Mouse (Mus musculus): ENCODE measurements at regions not wholly inside any gene's neighbourhood (a gene's known extent, or its start where the extent isn't known, plus 50 kb on each side); places are given as distances from the start of the nearest gene placed in this dataset.

GRCm38 (mm10) chr10:17075147-17075546, 647.9 kb upstream of the Cited2 start:
- Histone ChIP-seq H3K4me1 (ENCODE audit: control insufficient read depth, insufficient read depth, low read length) (peaks cover 6% of the 10 kb centered on the region), H3K27ac (ENCODE audit: insufficient read depth, low read length) (peak overlapping the region; percentile 83; the same call in 1 of the 2 replicates), H3K4me3 (ENCODE audit: insufficient read depth, low read length) (no peak overlapping the region)
- no peak for TF ChIP-seq CTCF (IDR thresholded peaks at IDR 0.05; ENCODE audit: borderline replicate concordance, insufficient read depth, low read length)
- TF ChIP-seq POLR2A (IDR thresholded peaks at IDR 0.05; ENCODE audit: low read depth, low read length) = no peak

GRCm38 (mm10) chr10:17075576-17075975, 647.4 kb upstream of the Cited2 start:
- H3K4me1 ChIP-seq (ENCODE audit: control insufficient read depth, insufficient read depth, low read length) = peaks cover 6% of the 10 kb centered on the region
- H3K27ac ChIP-seq (ENCODE audit: insufficient read depth, low read length) = peak overlapping the region; percentile 80
- no peak overlapping the region for H3K4me3 ChIP-seq (ENCODE audit: insufficient read depth, low read length)
- no peak for TF ChIP-seq CTCF (IDR thresholded peaks at IDR 0.05; ENCODE audit: borderline replicate concordance, insufficient read depth, low read length)
- TF ChIP-seq POLR2A (IDR thresholded peaks at IDR 0.05; ENCODE audit: low read depth, low read length) = no peak

GRCm38 (mm10) chr10:17076186-17076585, 646.8 kb upstream of the Cited2 start:
- TF ChIP-seq CTCF (IDR thresholded peaks at IDR 0.05; ENCODE audit: borderline replicate concordance, insufficient read depth, low read length) (no peak), POLR2A (IDR thresholded peaks at IDR 0.05; ENCODE audit: low read depth, low read length) (no peak)
- no peak overlapping the region; the same call in 1 of the 2 replicates for H3K27ac ChIP-seq (ENCODE audit: insufficient read depth, low read length)
- H3K4me1 ChIP-seq (ENCODE audit: control insufficient read depth, insufficient read depth, low read length) = peaks cover 6% of the 10 kb centered on the region
- H3K4me3 ChIP-seq (ENCODE audit: insufficient read depth, low read length) = no peak overlapping the region

- Histone ChIP-seq H3K4me1 (ENCODE audit: control insufficient read depth, insufficient read depth, low read length) (peaks cover 6% of the 10 kb centered on the region), H3K4me3 (ENCODE audit: insufficient read depth, low read length) (no peak overlapping the region), H3K27ac (ENCODE audit: insufficient read depth, low read length) (no peak overlapping the region)
- no peak for TF ChIP-seq POLR2A (IDR thresholded peaks at IDR 0.05; ENCODE audit: low read depth, low read length)
- TF ChIP-seq CTCF (IDR thresholded peaks at IDR 0.05; ENCODE audit: borderline replicate concordance, insufficient read depth, low read length) = no peak
Measured at GRCm38 (mm10) chr10:17077580-17077979, 645.4 kb upstream of the Cited2 start.

GRCm38 (mm10) chr10:17080818-17081217, 642.2 kb upstream of the Cited2 start:
- no peak overlapping the region for H3K27ac ChIP-seq (ENCODE audit: insufficient read depth, low read length)
- TF ChIP-seq CTCF (IDR thresholded peaks at IDR 0.05; ENCODE audit: borderline replicate concordance, insufficient read depth, low read length) (no peak), POLR2A (IDR thresholded peaks at IDR 0.05; ENCODE audit: low read depth, low read length) (no peak)
- H3K4me3 ChIP-seq (ENCODE audit: insufficient read depth, low read length) = no peak overlapping the region
- H3K4me1 ChIP-seq (ENCODE audit: control insufficient read depth, insufficient read depth, low read length) = peaks cover 7% of the 10 kb centered on the region

- Histone ChIP-seq H3K4me1 (ENCODE audit: control insufficient read depth, insufficient read depth, low read length) (peaks cover 5% of the 10 kb centered on the region), H3K4me3 (ENCODE audit: insufficient read depth, low read length) (no peak overlapping the region), H3K27ac (ENCODE audit: insufficient read depth, low read length) (peak overlapping the region; percentile 8; the same call in 1 of the 2 replicates)
- TF ChIP-seq POLR2A (IDR thresholded peaks at IDR 0.05; ENCODE audit: low read depth, low read length) (no peak), CTCF (IDR thresholded peaks at IDR 0.05; ENCODE audit: borderline replicate concordance, insufficient read depth, low read length) (no peak)
Measured at GRCm38 (mm10) chr10:17082926-17083325, 640.1 kb upstream of the Cited2 start.

- Histone ChIP-seq H3K4me1 (ENCODE audit: control insufficient read depth, insufficient read depth, low read length) (peaks cover 3% of the 10 kb centered on the region; the same call in 1 of the 2 replicates), H3K4me3 (ENCODE audit: insufficient read depth, low read length) (no peak overlapping the region), H3K27ac (ENCODE audit: insufficient read depth, low read length) (no peak overlapping the region)
- no peak for TF ChIP-seq CTCF (IDR thresholded peaks at IDR 0.05; ENCODE audit: borderline replicate concordance, insufficient read depth, low read length)
- no peak for TF ChIP-seq POLR2A (IDR thresholded peaks at IDR 0.05; ENCODE audit: low read depth, low read length)
Measured at GRCm38 (mm10) chr10:17102065-17102464, 621.0 kb upstream of the Cited2 start.

GRCm38 (mm10) chr10:17103416-17103815, 619.6 kb upstream of the Cited2 start:
- TF ChIP-seq POLR2A (IDR thresholded peaks at IDR 0.05; ENCODE audit: low read depth, low read length) (no peak), CTCF (IDR thresholded peaks at IDR 0.05; ENCODE audit: borderline replicate concordance, insufficient read depth, low read length) (no peak)
- H3K4me3 ChIP-seq (ENCODE audit: insufficient read depth, low read length) = no peak overlapping the region
- peaks cover 3% of the 10 kb centered on the region; the same call in 1 of the 2 replicates for H3K4me1 ChIP-seq (ENCODE audit: control insufficient read depth, insufficient read depth, low read length)
- H3K27ac ChIP-seq (ENCODE audit: insufficient read depth, low read length) = no peak overlapping the region

- TF ChIP-seq CTCF (IDR thresholded peaks at IDR 0.05; ENCODE audit: borderline replicate concordance, insufficient read depth, low read length) (no peak), POLR2A (IDR thresholded peaks at IDR 0.05; ENCODE audit: low read depth, low read length) (no peak)
- H3K4me1 ChIP-seq (ENCODE audit: control insufficient read depth, insufficient read depth, low read length) = peaks cover 2% of the 10 kb centered on the region; the same call in 1 of the 2 replicates
- no peak overlapping the region for H3K27ac ChIP-seq (ENCODE audit: insufficient read depth, low read length)
- H3K4me3 ChIP-seq (ENCODE audit: insufficient read depth, low read length) = no peak overlapping the region
Measured at GRCm38 (mm10) chr10:17106831-17107230, 616.2 kb upstream of the Cited2 start.

- no peak overlapping the region for H3K4me3 ChIP-seq (ENCODE audit: insufficient read depth, low read length)
- H3K4me1 ChIP-seq (ENCODE audit: control insufficient read depth, insufficient read depth, low read length) = peaks cover 2% of the 10 kb centered on the region; the same call in 1 of the 2 replicates
- no peak overlapping the region for H3K27ac ChIP-seq (ENCODE audit: insufficient read depth, low read length)
- TF ChIP-seq CTCF (IDR thresholded peaks at IDR 0.05; ENCODE audit: borderline replicate concordance, insufficient read depth, low read length) = no peak
- no peak for TF ChIP-seq POLR2A (IDR thresholded peaks at IDR 0.05; ENCODE audit: low read depth, low read length)
Measured at GRCm38 (mm10) chr10:17111071-17111470, 611.9 kb upstream of the Cited2 start.
